Mouse (Mus musculus) heart, embryonic 15.5 days (tissue): ENCODE data around the gene Cbl. TPM values are rescaled to one million over a fixed set of nuclear protein-coding genes. Genes with fewer than 3 reads are reported as not detected.
"Not testable (repeated sequence)": the region's sequence is repeated elsewhere in the genome, so short reads cannot be mapped to it uniquely, and the experiment has no call there.

Source experiments
- ATAC-seq: fragments of 200-750 bp; cut with Nextera tagmentation; replicated peaks from 2 replicates; pipeline ENCODE4 v1.8.0; 2017; ENCODE audit warnings: low read depth, moderate TSS enrichment; ENCODE audit not compliant: insufficient number of reproducible peaks, insufficient read depth, low FRiP score
- H3K27ac ChIP-seq: fragments of 300-500 bp; sonication (generic); 2 replicates; pipeline ENCODE4 v1.5.1; 2015; ENCODE audit warnings: mild to moderate bottlenecking, inconsistent platforms
- H3K27me3 ChIP-seq: fragments of 300-500 bp; sonication (generic); 2 replicates; pipeline ENCODE4 v1.6.1; 2015; ENCODE audit warnings: inconsistent platforms
- H3K36me3 ChIP-seq: fragments of 300-500 bp; sonication (generic); 2 replicates; pipeline ENCODE4 v1.6.1; 2015; ENCODE audit warnings: mild to moderate bottlenecking, inconsistent platforms
- H3K4me1 ChIP-seq: fragments of 300-500 bp; sonication (generic); replicated peaks from 2 replicates; pipeline ENCODE4 v1.6.1; 2015; ENCODE audit warnings: inconsistent platforms
- H3K4me2 ChIP-seq: fragments of 300-500 bp; sonication (generic); 2 replicates; pipeline ENCODE4 v1.6.1; 2015; ENCODE audit warnings: inconsistent platforms, mild to moderate bottlenecking, moderate library complexity
- H3K4me3 ChIP-seq: fragments of 300-500 bp; sonication (generic); 2 replicates; pipeline ENCODE4 v1.5.1; 2015; ENCODE audit warnings: mild to moderate bottlenecking, inconsistent platforms
- H3K9ac ChIP-seq: fragments of 300-500 bp; sonication (generic); 2 replicates; pipeline ENCODE4 v1.6.1; 2015; ENCODE audit warnings: mild to moderate bottlenecking, inconsistent platforms
- H3K9me3 ChIP-seq: fragments of 300-500 bp; sonication (generic); replicated peaks from 2 replicates; pipeline ENCODE4 v1.6.1; 2016; ENCODE audit warnings: inconsistent platforms
- WGBS: fragments of 180-500 bp; shearing (Covaris S2); methylation state at CpG from one replicate; pipeline ENCODE4 v1.1.7; 2015; ENCODE audit warnings: mixed read lengths; 5-methylcytosine and 5-hydroxymethylcytosine counted together
- polyA plus RNA-seq: library from polyadenylated mRNA; unstranded; fragments of >200 nt; fragmentation: Nextera tagmentation; extraction: Ambion mirVana; gene quantifications from 2 replicates; pipeline ENCODE4 v1.2.1, GENCODE M21; 2015

The Cbl gene
- polyA plus RNA-seq, 1 experiment from 2014 or later = 10.7 TPM

DNA sequence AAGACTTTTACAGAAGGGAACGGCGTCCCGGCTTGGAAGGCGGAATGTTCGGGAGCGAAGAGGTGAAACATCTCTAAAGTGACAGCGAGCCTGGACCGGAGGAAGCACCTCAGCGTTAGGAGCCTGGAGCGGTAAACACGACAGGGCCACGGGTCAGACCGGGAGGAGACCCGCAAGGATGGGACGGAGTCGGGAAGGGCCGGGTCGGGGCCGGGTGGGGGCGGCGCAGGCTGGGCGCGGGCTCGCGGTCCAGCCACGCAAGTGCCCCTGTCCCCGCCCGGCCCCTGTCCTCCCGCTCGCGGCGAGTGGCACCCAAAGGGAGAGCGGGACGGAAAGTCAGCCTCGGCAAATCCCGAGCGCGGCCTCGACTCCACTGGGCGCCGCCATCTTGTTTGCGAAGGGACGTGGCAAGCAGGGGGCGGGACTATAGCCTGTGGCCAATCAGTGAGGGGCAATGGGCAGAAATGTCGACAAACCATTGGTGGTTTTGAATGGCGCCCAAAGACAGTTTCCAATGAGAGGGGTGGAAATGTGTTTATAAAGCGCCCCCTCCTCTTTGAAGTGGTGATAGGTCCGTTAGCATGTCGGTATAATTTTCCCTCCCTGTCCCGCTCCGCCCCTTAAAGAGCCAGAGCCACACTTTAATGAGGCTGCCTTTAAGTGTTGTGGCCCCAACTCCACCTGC is 120.6 kb downstream of the Cbl start, which contains the start of the genes Gm49380 and Rnf26:
Gene Gm49380 (minus strand): TSS at position 396 of the 685 bp plus-strand sequence.
Gene Rnf26 (minus strand): TSS at position 413 of the 685 bp plus-strand sequence.
- H3K27ac ChIP-seq = peak within 1 kb of the TSS; percentile 87
- no peaks in the 10 kb centered on the region for H3K36me3 ChIP-seq
- no peaks in the 10 kb centered on the region for H3K9me3 ChIP-seq
- WGBS = under 1% methylated on average over 51 of the region's 51 CpGs
- no peaks in the 10 kb centered on the region for H3K27me3 ChIP-seq
- H3K4me3 ChIP-seq = peak within 1 kb of the TSS; percentile 86
- peak; percentile 94 for ATAC-seq
- peak within 1 kb of the TSS; percentile 66 for H3K4me2 ChIP-seq
- H3K9ac ChIP-seq = peak within 1 kb of the TSS; percentile 86
- H3K4me1 ChIP-seq = peaks cover 34% of the 10 kb centered on the region

DNA sequence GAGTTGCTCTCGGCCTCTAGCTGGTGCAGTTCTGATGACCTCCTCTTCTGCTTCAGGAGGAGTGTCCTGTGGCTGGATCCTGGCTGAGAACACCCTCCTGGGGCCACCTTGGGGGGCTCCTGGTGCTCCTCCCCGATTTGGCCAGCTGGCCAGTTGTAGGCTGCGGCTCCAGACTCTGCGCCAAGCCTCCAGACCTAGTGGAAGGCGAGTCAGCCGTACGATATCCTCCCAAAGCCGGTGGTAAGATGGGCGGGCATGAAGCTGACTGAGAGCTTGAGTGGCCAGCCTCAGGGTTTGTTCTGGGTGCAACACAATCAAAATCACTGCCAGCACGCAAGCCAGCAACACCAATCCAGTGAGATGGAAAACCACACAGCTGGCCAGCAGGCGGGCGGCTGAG is 121.9 kb downstream of the Cbl start:
- not testable (repeated sequence) for H3K36me3 ChIP-seq, H3K27me3 ChIP-seq, H3K27ac ChIP-seq, ATAC-seq, H3K9ac ChIP-seq, H3K9me3 ChIP-seq
- WGBS = 48% methylated on average over 10 of the region's 12 CpGs
- Histone ChIP-seq H3K4me2 (peak overlapping the region; percentile 66), H3K4me1 (peaks cover 47% of the 10 kb centered on the region), H3K4me3 (peak overlapping the region; percentile 86)

DNA sequence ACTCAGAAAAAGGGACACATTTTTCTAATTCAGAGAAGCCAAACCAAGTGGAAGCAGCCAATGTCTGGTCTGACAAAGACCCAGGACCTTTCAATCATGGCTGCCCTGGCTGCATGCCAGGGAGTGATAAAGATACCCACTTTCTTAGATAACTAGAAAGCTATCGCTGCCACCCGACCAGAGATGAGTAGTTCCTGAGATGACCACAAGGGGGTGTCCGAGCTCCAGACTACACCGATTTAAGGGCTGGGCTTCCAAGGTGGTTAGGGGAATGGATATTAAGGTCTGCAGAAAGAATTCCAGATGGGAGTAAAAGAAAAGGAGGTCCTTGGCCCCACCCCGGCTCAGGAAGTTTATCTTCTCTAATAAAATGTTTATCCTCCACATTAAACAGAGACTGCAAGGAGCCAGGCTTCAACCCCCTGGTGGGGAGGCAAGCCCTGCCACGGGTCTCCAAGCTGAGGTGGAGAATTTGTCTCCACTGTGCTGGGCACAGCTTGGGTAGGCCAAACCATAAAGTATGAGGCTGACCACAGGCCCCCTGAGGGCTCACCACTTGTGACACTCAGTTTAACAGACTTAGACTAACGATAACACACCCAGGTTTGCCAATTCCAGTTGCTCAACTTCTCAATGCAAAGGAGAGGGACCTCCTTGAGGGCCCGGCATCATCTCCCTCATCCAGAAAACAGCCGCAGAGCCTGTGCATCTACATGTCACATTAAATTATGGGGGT is 124.3 kb downstream of the Cbl start:
- Histone ChIP-seq H3K4me3 (peak overlapping the region; percentile 22), H3K9me3 (no peaks in the 10 kb centered on the region), H3K4me2 (peak overlapping the region; percentile 57), H3K4me1 (peaks cover 56% of the 10 kb centered on the region), H3K27ac (no peak overlapping the region; the same call in 1 of the 2 replicates), H3K27me3 (no peaks in the 10 kb centered on the region), H3K36me3 (no peaks in the 10 kb centered on the region), H3K9ac (peak overlapping the region; percentile 47)
- no peak for ATAC-seq
- 27% methylated on average over 9 of the region's 9 CpGs for WGBS

DNA sequence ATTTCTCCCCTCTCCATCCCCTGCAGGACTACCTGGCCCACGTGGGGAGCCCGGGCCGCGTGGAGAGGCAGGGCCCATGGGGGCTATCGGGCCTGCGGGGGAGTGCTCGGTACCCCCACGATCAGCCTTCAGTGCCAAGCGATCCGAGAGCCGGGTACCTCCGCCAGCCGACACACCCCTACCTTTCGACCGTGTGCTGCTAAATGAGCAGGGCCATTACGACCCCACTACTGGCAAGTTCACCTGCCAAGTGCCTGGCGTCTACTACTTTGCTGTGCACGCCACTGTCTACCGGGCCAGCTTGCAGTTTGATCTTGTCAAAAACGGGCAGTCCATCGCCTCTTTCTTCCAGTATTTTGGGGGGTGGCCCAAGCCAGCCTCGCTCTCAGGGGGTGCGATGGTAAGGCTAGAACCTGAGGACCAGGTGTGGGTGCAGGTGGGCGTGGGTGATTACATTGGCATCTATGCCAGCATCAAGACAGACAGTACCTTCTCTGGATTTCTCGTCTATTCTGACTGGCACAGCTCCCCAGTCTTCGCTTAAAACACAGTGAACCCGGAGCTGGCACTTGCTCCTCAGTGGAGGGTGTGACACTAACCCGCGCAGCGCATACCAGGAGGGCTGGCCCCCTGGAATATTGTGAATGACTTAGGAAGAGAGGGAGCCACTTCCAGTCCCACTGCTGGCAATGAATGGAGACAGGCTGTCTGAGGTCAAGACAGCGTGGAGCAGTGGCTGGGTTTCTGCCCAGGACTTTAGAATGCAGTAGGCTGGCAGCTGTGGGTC is 125.4 kb downstream of the Cbl start:
- peaks cover 51% of the 10 kb centered on the region for H3K4me1 ChIP-seq
- 79% methylated on average over 31 of the region's 31 CpGs for WGBS

DNA sequence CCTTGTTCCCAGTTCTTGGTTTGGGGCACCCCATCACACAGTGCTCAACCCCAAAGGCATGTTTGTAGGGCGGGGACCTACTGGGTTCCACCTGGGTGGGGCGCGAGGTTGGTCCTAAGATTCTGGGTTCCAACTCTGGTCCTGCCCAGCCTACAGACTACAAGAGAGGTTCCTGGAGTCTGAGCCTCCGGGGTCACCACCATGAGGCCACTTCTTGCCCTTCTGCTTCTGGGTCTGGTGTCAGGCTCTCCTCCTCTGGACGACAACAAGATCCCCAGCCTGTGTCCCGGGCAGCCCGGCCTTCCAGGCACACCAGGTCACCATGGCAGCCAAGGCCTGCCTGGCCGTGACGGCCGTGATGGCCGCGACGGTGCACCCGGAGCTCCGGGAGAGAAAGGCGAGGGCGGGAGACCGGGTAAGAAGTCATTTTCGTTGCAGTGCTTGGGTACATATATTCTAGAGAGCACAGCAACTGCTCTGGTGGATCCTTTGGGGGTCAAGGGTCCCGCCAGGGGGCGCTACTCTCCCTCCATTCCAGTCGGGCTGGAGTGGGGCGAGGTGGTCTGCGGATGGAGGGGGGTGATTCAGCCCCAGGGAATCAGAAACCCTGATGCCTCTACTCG is 126.2 kb downstream of the Cbl start:
- peak overlapping the region; percentile 42 for H3K4me2 ChIP-seq
- H3K36me3 ChIP-seq = no peaks in the 10 kb centered on the region
- peak overlapping the region; percentile 15; the same call in 1 of the 2 replicates for H3K4me3 ChIP-seq
- 36% methylated on average over 25 of the region's 25 CpGs for WGBS
- H3K9me3 ChIP-seq = no peaks in the 10 kb centered on the region
- H3K27ac ChIP-seq = peak overlapping the region; percentile 73
- peak overlapping the region; percentile 25; the same call in 1 of the 2 replicates for H3K9ac ChIP-seq
- H3K27me3 ChIP-seq = no peaks in the 10 kb centered on the region
- ATAC-seq = peak; percentile 1; the same call in 1 of the 2 replicates
- H3K4me1 ChIP-seq = peaks cover 51% of the 10 kb centered on the region

More for the DNA sequence above, 125.4 kb downstream of the Cbl start:
- H3K9me3 ChIP-seq = no peaks in the 10 kb centered on the region
- no peak for ATAC-seq
- no peaks in the 10 kb centered on the region for H3K36me3 ChIP-seq
- H3K9ac ChIP-seq = 0 out of 2 replicates have a peak overlapping the region, but pooled peaks have one; percentile 32
- peak overlapping the region; percentile 73; the same call in 1 of the 2 replicates for H3K27ac ChIP-seq
- H3K4me2 ChIP-seq = peak overlapping the region; percentile 57; the same call in 1 of the 2 replicates
- no peaks in the 10 kb centered on the region for H3K27me3 ChIP-seq
- H3K4me3 ChIP-seq = no peak overlapping the region; the same call in 1 of the 2 replicates

DNA sequence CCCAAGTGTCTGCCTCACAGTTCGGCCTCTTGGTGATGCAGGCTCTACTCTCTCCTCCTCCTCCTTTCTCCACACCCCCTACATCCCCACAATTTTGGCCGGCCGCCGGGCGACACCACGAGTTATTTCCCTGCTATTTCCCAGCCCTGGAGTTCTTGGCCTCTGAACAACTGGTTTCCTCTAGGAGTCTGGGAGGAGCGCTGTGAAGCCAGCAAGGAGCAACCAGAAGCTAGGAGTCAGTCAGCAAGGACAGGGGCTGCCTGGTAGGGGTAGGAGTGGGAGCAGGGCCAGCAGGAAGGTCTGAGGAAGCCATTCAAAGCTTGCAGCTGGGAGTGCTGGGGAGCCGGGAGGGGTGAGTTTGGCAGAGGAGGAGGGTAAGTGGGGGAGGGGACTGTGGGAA is 126.7 kb downstream of the Cbl start, which contains the start of gene C1qtnf5:
Gene C1qtnf5 (plus strand): TSS at position 136 of the 400 bp plus-strand sequence.
- peak within 1 kb of the TSS; percentile 15; the same call in 1 of the 2 replicates for H3K4me3 ChIP-seq

DNA sequence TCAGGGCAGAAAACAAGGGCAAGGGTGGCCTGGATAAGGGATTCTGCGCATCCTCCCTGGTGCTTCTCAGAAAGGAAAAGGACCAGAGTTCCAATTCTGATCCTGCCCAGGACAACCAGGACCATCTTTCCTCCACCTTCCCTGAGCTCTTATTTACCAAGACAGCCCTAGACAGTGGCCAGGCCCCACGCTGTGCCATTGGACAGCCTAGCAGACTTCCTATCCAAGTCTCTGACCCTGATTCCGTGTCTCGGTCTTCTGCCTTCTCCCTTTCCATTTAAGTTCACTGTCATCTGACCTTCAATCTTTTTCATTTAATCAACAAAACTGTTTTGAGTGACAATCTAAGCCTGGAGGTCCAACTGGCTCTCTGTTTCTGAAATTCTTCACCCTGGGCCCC is 127.3 kb downstream of the Cbl start:
- Histone ChIP-seq H3K9me3 (no peaks in the 10 kb centered on the region), H3K9ac (no peak overlapping the region), H3K36me3 (no peaks in the 10 kb centered on the region), H3K27ac (peak overlapping the region; percentile 73), H3K4me2 (peak overlapping the region; percentile 42), H3K27me3 (no peaks in the 10 kb centered on the region), H3K4me1 (peaks cover 47% of the 10 kb centered on the region), H3K4me3 (no peak overlapping the region)
- WGBS = 77% methylated on average over 4 of the region's 4 CpGs
- ATAC-seq = no peak

More for the DNA sequence above, 126.7 kb downstream of the Cbl start, which contains the start of gene C1qtnf5:
- H3K9me3 ChIP-seq = no peaks in the 10 kb centered on the region
- H3K4me2 ChIP-seq = peak within 1 kb of the TSS; percentile 42
- H3K27me3 ChIP-seq = no peaks in the 10 kb centered on the region
- H3K4me1 ChIP-seq = peaks cover 51% of the 10 kb centered on the region
- H3K27ac ChIP-seq = peak within 1 kb of the TSS; percentile 73
- H3K36me3 ChIP-seq = no peaks in the 10 kb centered on the region
- 35% methylated on average over 8 of the region's 8 CpGs for WGBS
- H3K9ac ChIP-seq = peak within 1 kb of the TSS; percentile 25; the same call in 1 of the 2 replicates
- peak; percentile 70 for ATAC-seq

DNA sequence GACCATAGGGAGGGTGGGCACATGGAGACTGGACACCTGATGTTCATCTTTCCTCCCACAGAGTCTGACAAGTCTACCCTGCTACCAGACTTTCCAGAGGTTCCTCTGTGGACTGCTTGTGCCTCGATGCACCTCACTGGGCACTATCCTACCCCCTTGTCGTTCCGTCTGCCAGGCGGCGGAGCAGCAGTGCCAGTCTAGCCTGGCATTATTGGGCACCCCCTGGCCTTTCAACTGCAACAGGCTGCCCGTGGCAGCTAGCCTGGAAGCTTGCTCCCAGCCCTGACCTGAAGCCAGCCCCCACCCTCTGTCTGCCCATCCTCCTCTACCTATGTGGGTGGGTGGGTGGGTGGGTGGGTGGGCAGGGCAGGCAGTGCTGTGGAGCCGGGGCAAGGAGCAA is 127.7 kb downstream of the Cbl start:
- H3K4me1 ChIP-seq = peaks cover 46% of the 10 kb centered on the region
- no peak for ATAC-seq

DNA sequence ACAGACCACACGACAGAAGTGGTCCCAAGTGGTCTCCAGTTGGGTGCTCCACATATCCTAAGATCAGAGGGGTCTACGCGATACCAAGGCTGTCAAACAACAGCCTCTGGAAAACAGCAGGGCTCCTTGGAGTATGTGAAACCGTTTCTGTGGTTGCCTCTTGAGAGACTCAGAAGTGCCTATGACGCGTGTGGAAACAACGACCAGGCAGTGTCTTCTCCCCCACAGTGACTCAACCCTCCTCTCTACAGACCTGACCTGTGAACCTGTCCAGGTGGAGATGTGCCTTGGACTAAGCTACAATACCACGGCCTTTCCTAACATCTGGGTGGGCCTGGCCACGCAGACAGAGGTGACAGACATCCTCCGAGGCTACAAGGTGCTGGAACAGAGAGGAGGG is 128.1 kb downstream of the Cbl start:
- H3K27me3 ChIP-seq = no peaks in the 10 kb centered on the region
- H3K27ac ChIP-seq = no peak overlapping the region
- H3K36me3 ChIP-seq = no peaks in the 10 kb centered on the region
- peaks cover 46% of the 10 kb centered on the region for H3K4me1 ChIP-seq
- no peak overlapping the region for H3K4me3 ChIP-seq
- no peak overlapping the region for H3K9ac ChIP-seq
- H3K4me2 ChIP-seq = no peak overlapping the region
- WGBS = 75% methylated on average over 10 of the region's 10 CpGs
- ATAC-seq = no peak
- no peaks in the 10 kb centered on the region for H3K9me3 ChIP-seq

More for the DNA sequence above, 127.7 kb downstream of the Cbl start:
- 93% methylated on average over 7 of the region's 7 CpGs for WGBS
- Histone ChIP-seq H3K27me3 (no peaks in the 10 kb centered on the region), H3K4me2 (no peak overlapping the region), H3K27ac (no peak overlapping the region), H3K9me3 (no peaks in the 10 kb centered on the region), H3K4me3 (no peak overlapping the region), H3K9ac (no peak overlapping the region), H3K36me3 (no peaks in the 10 kb centered on the region)

DNA sequence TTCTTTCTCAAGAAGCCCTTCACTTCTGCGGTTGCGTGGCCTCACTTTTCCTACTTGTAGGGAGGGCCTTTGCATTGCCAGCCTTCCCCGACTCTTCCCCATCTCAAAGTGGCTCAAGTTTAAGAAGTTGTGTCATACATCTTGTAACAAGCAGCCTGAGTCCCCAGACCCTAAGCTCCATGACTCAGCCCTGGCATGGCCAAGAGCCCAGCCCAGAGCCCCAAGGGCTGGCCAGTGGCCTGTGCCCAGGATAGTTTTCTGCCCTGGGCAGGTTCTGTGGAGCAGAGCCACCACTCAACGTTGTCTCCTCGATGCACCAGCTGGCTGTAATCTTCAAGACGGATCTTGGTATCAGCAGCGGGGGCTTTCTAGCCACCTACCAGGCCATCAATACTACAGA is 129.0 kb downstream of the Cbl start:
- ATAC-seq = no peak
- WGBS = 87% methylated on average over 7 of the region's 7 CpGs

More for the DNA sequence above, 129.0 kb downstream of the Cbl start:
- Histone ChIP-seq H3K4me1 (peaks cover 39% of the 10 kb centered on the region), H3K9ac (no peak overlapping the region), H3K27me3 (no peaks in the 10 kb centered on the region), H3K4me2 (no peak overlapping the region), H3K4me3 (no peak overlapping the region), H3K9me3 (no peaks in the 10 kb centered on the region), H3K36me3 (no peaks in the 10 kb centered on the region), H3K27ac (no peak overlapping the region)
